Comparison of ENCODE assay signal across 9 mouse cellular contexts in genomic region chr9:123467141-123467620, GRCm38 (mm10). TPM values are rescaled to one million over a fixed set of nuclear protein-coding genes. Genes with fewer than 3 reads are reported as not detected.
A peak's percentile ranks its signal among the peaks of the same experiment; 100 is the strongest.
DNase-seq lines count a peak whose midpoint lies in the region; ATAC-seq and TF ChIP-seq lines count a peak whose summit lies in the region.
"Had no signal": no experiment of that assay in that cellular context is flagged by ENCODE, and none has a peak within 500 bp of the region (broad histone marks: within the 10 kb centered on the region; RNA-seq: fewer than 3 reads in every experiment).

No protein-coding gene starts in this region.

- H3K27ac ChIP-seq in heart, adult 2 months: peak overlapping the region; percentile 79
- no peak overlapping the region for H3K27ac ChIP-seq in liver, embryonic 11.5 days (ENCODE audit: low read depth, low read length)

- H3K27me3 ChIP-seq in heart, adult 2 months (ENCODE audit: control insufficient read depth, insufficient read depth, low read length): no peaks in the 10 kb centered on the region
- H3K27me3 ChIP-seq in liver, embryonic 11.5 days (replicated peaks; ENCODE audit: control insufficient read depth, insufficient read depth, low read length): no peaks in the 10 kb centered on the region

- peaks cover 7% of the 10 kb centered on the region for H3K36me3 ChIP-seq in heart, adult 2 months (ENCODE audit: control insufficient read depth, insufficient read depth, low read length)
- H3K36me3 ChIP-seq in liver, embryonic 11.5 days (ENCODE audit: control insufficient read depth, insufficient read depth, low read length): no peaks in the 10 kb centered on the region

- DNase-seq in heart, adult 18-20 months: peak; percentile 69 to 79
- DNase-seq in heart, postnatal 25 days (ENCODE audit: low spot score): no peak
- DNase-seq in Muller cell, postnatal 12 days (ENCODE audit: inconsistent ontology term): peak; percentile 85
- DNase-seq in heart, adult 2 months: peak; percentile 55 to 68
- peak; percentile 24 to 60 for DNase-seq in layer of hippocampus, postnatal 14 days (ENCODE audit: low spot score in 2 of 2)
- DNase-seq in spleen, postnatal 10 days (ENCODE audit: low spot score in 2 of 2): no peak
- DNase-seq in liver, embryonic 11.5 days (ENCODE audit: low spot score): no peak
- DNase-seq: adrenal gland, postnatal 14 days had no signal

- H3K4me3 ChIP-seq in heart, adult 2 months: no peak overlapping the region
- H3K4me3 ChIP-seq in liver, embryonic 11.5 days (ENCODE audit: low read depth, low read length): no peak overlapping the region

- no peak overlapping the region for H3K4me2 ChIP-seq in liver, embryonic 11.5 days

- no peak overlapping the region; the same call in 1 of the 2 replicates for H3K9ac ChIP-seq in heart, adult 2 months (ENCODE audit: low read depth, low read length)
- no peak overlapping the region for H3K9ac ChIP-seq in liver, embryonic 11.5 days (ENCODE audit: low read depth, low read length)

- intact Hi-C loops in heart, postnatal 25 days (cut with DNase I): no loop called here
- intact Hi-C loops in heart, adult 2 months (cut with DNase I): no loop called here

- TF ChIP-seq EP300 in heart, adult 2 months (IDR thresholded peaks at IDR 0.05; ENCODE audit: insufficient read depth, low read depth, low read length): no peak

- TF ChIP-seq CTCF in heart, adult 2 months (IDR thresholded peaks at IDR 0.05): no peak

- H3K9me3 ChIP-seq in liver, embryonic 11.5 days (ENCODE audit: control insufficient read depth, low read length): no peaks in the 10 kb centered on the region

- ATAC-seq in liver, embryonic 11.5 days (replicated peaks; ENCODE audit: low FRiP score): no peak
- ATAC-seq: intestine, postnatal 0 days had no signal

- WGBS in heart, adult 2 months: 55% methylated on average over 4 of the region's 4 CpGs
- 74% methylated on average over 4 of the region's 4 CpGs for WGBS in liver, embryonic 11.5 days

- no peaks in the 10 kb centered on the region for H3K79me2 ChIP-seq in heart, adult 2 months (replicated peaks; ENCODE audit: control insufficient read depth, insufficient read depth, low read length)

- 0 out of 2 replicates have a peak, but pooled peaks have one; percentile 31 for TF ChIP-seq POLR2A in heart, adult 2 months (IDR thresholded peaks at IDR 0.05; ENCODE audit: insufficient read depth, low read depth, low read length)

- H3K4me1 ChIP-seq in heart, adult 2 months (ENCODE audit: control insufficient read depth, insufficient read depth, low read length): peaks cover 11% of the 10 kb centered on the region
- H3K4me1 ChIP-seq in liver, embryonic 11.5 days (replicated peaks; ENCODE audit: control insufficient read depth, insufficient read depth, low read length): peaks cover 3% of the 10 kb centered on the region; the same call in 1 of the 2 replicates

RNA-seq across cellular contexts. Expression of gene Limd1, which starts 11.3 kb away (rescaled TPM):
- total RNA-seq in heart, adult 18-20 months (2021): 10 to 100 TPM; 32.8 to 37.1 TPM
- 10 to 100 TPM; 31.2 to 37.8 TPM for total RNA-seq in heart, postnatal 25 days (2021)
- total RNA-seq in heart, adult 2 months (2021): 10 to 100 TPM; 33.7 to 48.9 TPM
- 34.6 and 50.0 TPM in 2 replicates for polyA plus RNA-seq in heart, adult 2 months (2012; rRNA removed)
- total RNA-seq in layer of hippocampus, postnatal 14 days (2021): 10 to 100 TPM in 1 of 2 experiments, 1 to 10 TPM in 1; 8.2 to 11.3 TPM
- polyA plus RNA-seq in liver, embryonic 11.5 days (2014; fragmentation: Nextera tagmentation; extraction: Ambion mirVana): 41.7 and 42.2 TPM in 2 replicates

Comparison
In these comparisons a context has a peak if more than half of its experiments do, and no peak if none do; other contexts are left out.
1. DNase-seq: peak in heart, adult 18-20 months (2 of 2), Muller cell, postnatal 12 days (single experiment), heart, adult 2 months (2 of 2) and layer of hippocampus, postnatal 14 days (2 of 2); none in heart, postnatal 25 days (single experiment), spleen, postnatal 10 days (0 of 2) and liver, embryonic 11.5 days (single experiment).